Mouse (Mus musculus) hindbrain, embryonic 16.5 days (tissue): ENCODE results near the gene Pfpl. TPM values are rescaled to one million over a fixed set of nuclear protein-coding genes. Genes with fewer than 3 reads are reported as not detected.

Experiments used
- ATAC-seq: fragments of 200-750 bp; cut with Nextera tagmentation; 2 replicates; pipeline ENCODE4 v1.8.0; 2017; ENCODE audit warnings: moderate TSS enrichment, moderate library complexity
- H3K27ac ChIP-seq: fragments of 300-500 bp; sonication (generic); 2 replicates; pipeline ENCODE4 v1.5.1; 2014; ENCODE audit warnings: low read depth, mild to moderate bottlenecking, control low read depth, low read length, moderate library complexity
- H3K27me3 ChIP-seq: fragments of 300-500 bp; sonication (generic); replicated peaks from 2 replicates; pipeline ENCODE4 v1.6.1; 2014; ENCODE audit warnings: low read length; ENCODE audit not compliant: control insufficient read depth, insufficient read depth
- H3K36me3 ChIP-seq: fragments of 300-500 bp; sonication (generic); 2 replicates; pipeline ENCODE4 v1.6.1; 2014; ENCODE audit warnings: mild to moderate bottlenecking, low read length, moderate library complexity, mixed read lengths; ENCODE audit not compliant: control insufficient read depth, insufficient read depth
- H3K4me1 ChIP-seq: fragments of 300-500 bp; sonication (generic); 2 replicates; pipeline ENCODE4 v1.6.1; 2014; ENCODE audit warnings: low read depth, low read length; ENCODE audit not compliant: control insufficient read depth, insufficient read depth
- H3K4me2 ChIP-seq: fragments of 300-500 bp; sonication (generic); 2 replicates; pipeline ENCODE4 v1.6.1; 2014; ENCODE audit warnings: mild to moderate bottlenecking, low read length, control low read depth, moderate library complexity
- H3K4me3 ChIP-seq: fragments of 300-500 bp; sonication (generic); 2 replicates; pipeline ENCODE4 v1.5.1; 2014; ENCODE audit warnings: mild to moderate bottlenecking, low read length, control low read depth, moderate library complexity
- H3K9ac ChIP-seq: fragments of 300-500 bp; sonication (generic); 2 replicates; pipeline ENCODE4 v1.6.1; 2014; ENCODE audit warnings: low read depth, mild to moderate bottlenecking, control low read depth, low read length, moderate library complexity
- H3K9me3 ChIP-seq: fragments of 300-500 bp; sonication (generic); 2 replicates; pipeline ENCODE4 v1.6.1; 2014; ENCODE audit warnings: mild to moderate bottlenecking, low read length, moderate library complexity; ENCODE audit not compliant: control insufficient read depth
- WGBS: fragments of 180-500 bp; shearing (Covaris S2); extraction: QIAGEN DNeasy Blood & Tissue Kit; methylation state at CpG from one replicate; pipeline ENCODE4 v1.1.7; 2014; 5-methylcytosine and 5-hydroxymethylcytosine counted together
- polyA plus RNA-seq: library from polyadenylated mRNA; unstranded; fragments of >200 nt; fragmentation: Nextera tagmentation; extraction: Ambion mirVana; gene quantifications from 2 replicates; pipeline ENCODE4 v1.2.1, GENCODE M21; 2015

Gene Pfpl
- polyA plus RNA-seq, 1 experiment from 2014 or later: not detected

- H3K9ac ChIP-seq: no peak overlapping the region
- WGBS: 70% methylated on average over 7 of the region's 7 CpGs
- no peak overlapping the region for H3K4me2 ChIP-seq
- H3K9me3 ChIP-seq: no peaks in the 10 kb centered on the region
- no peak overlapping the region for H3K4me3 ChIP-seq
- H3K4me1 ChIP-seq: no peaks in the 10 kb centered on the region
- H3K36me3 ChIP-seq: peaks cover 6% of the 10 kb centered on the region
- no peak for ATAC-seq
- H3K27me3 ChIP-seq: no peaks in the 10 kb centered on the region
- no peak overlapping the region for H3K27ac ChIP-seq
Measured at GRCm38 (mm10) chr19:12462851-12463721, 35.4 kb downstream of the Pfpl start.

GRCm38 (mm10) chr19:12463722-12464035 is 36.0 kb downstream of the Pfpl start:
- no peak for ATAC-seq
- H3K27ac ChIP-seq: no peak overlapping the region
- 46% methylated on average over 1 of the region's 1 CpGs for WGBS
- no peak overlapping the region for H3K4me2 ChIP-seq
- no peak overlapping the region for H3K4me3 ChIP-seq
- H3K9me3 ChIP-seq: no peaks in the 10 kb centered on the region
- no peak overlapping the region for H3K9ac ChIP-seq
- H3K27me3 ChIP-seq: no peaks in the 10 kb centered on the region
- H3K36me3 ChIP-seq: peaks cover 11% of the 10 kb centered on the region
- no peaks in the 10 kb centered on the region for H3K4me1 ChIP-seq

- ATAC-seq: no peak
- Histone ChIP-seq H3K4me2 (no peak overlapping the region), H3K27ac (no peak overlapping the region), H3K9ac (no peak overlapping the region), H3K4me3 (no peak overlapping the region), H3K4me1 (no peaks in the 10 kb centered on the region), H3K9me3 (no peaks in the 10 kb centered on the region), H3K27me3 (no peaks in the 10 kb centered on the region), H3K36me3 (peaks cover 15% of the 10 kb centered on the region)
- 78% methylated on average over 5 of the region's 5 CpGs for WGBS
Measured at GRCm38 (mm10) chr19:12464127-12464526, 36.4 kb downstream of the Pfpl start.

- H3K27ac ChIP-seq: no peak overlapping the region
- WGBS: 84% methylated on average over 4 of the region's 4 CpGs
- no peak overlapping the region for H3K4me3 ChIP-seq
- peaks cover 15% of the 10 kb centered on the region for H3K36me3 ChIP-seq
- no peak overlapping the region for H3K9ac ChIP-seq
- H3K27me3 ChIP-seq: no peaks in the 10 kb centered on the region
- H3K4me2 ChIP-seq: no peak overlapping the region
- ATAC-seq: no peak
- no peaks in the 10 kb centered on the region for H3K9me3 ChIP-seq
- no peaks in the 10 kb centered on the region for H3K4me1 ChIP-seq
Measured at GRCm38 (mm10) chr19:12464674-12465073, 37.0 kb downstream of the Pfpl start.

GRCm38 (mm10) chr19:12465530-12466144 is 37.9 kb downstream of the Pfpl start:
- 0 out of 2 replicates have a peak, but pooled peaks have one; percentile 32 for ATAC-seq
- no peak overlapping the region for H3K27ac ChIP-seq
- H3K9me3 ChIP-seq: no peaks in the 10 kb centered on the region
- WGBS: 91% methylated on average over 10 of the region's 10 CpGs
- no peaks in the 10 kb centered on the region for H3K27me3 ChIP-seq
- no peak overlapping the region for H3K4me3 ChIP-seq
- H3K4me2 ChIP-seq: no peak overlapping the region
- no peak overlapping the region for H3K9ac ChIP-seq
- no peaks in the 10 kb centered on the region for H3K4me1 ChIP-seq
- H3K36me3 ChIP-seq: peaks cover 15% of the 10 kb centered on the region

- Histone ChIP-seq H3K9ac (no peak overlapping the region), H3K27ac (peak overlapping the region; percentile 8; the same call in 1 of the 2 replicates), H3K4me3 (no peak overlapping the region), H3K9me3 (no peaks in the 10 kb centered on the region), H3K4me2 (no peak overlapping the region), H3K36me3 (peaks cover 15% of the 10 kb centered on the region), H3K4me1 (no peaks in the 10 kb centered on the region), H3K27me3 (no peaks in the 10 kb centered on the region)
- peak; percentile 50; the same call in 1 of the 2 replicates for ATAC-seq
- 28% methylated on average over 7 of the region's 7 CpGs for WGBS
Measured at GRCm38 (mm10) chr19:12466204-12466603, 38.5 kb downstream of the Pfpl start.

- H3K4me1 ChIP-seq: no peaks in the 10 kb centered on the region
- no peak overlapping the region for H3K27ac ChIP-seq
- no peaks in the 10 kb centered on the region for H3K9me3 ChIP-seq
- H3K9ac ChIP-seq: no peak overlapping the region
- ATAC-seq: no peak
- WGBS: 79% methylated on average over 5 of the region's 5 CpGs
- H3K36me3 ChIP-seq: peaks cover 15% of the 10 kb centered on the region
- no peak overlapping the region for H3K4me2 ChIP-seq
- H3K4me3 ChIP-seq: no peak overlapping the region
- H3K27me3 ChIP-seq: no peaks in the 10 kb centered on the region
Measured at GRCm38 (mm10) chr19:12467436-12467835, 39.7 kb downstream of the Pfpl start.

GRCm38 (mm10) chr19:12471866-12472265 is 44.2 kb downstream of the Pfpl start:
- H3K9ac ChIP-seq: no peak overlapping the region
- no peaks in the 10 kb centered on the region for H3K9me3 ChIP-seq
- ATAC-seq: no peak
- peaks cover 14% of the 10 kb centered on the region for H3K36me3 ChIP-seq
- 61% methylated on average over 3 of the region's 3 CpGs for WGBS
- no peak overlapping the region for H3K27ac ChIP-seq
- H3K27me3 ChIP-seq: no peaks in the 10 kb centered on the region
- H3K4me3 ChIP-seq: no peak overlapping the region
- H3K4me1 ChIP-seq: peaks cover 8% of the 10 kb centered on the region
- H3K4me2 ChIP-seq: no peak overlapping the region

GRCm38 (mm10) chr19:12472381-12472976 is 44.8 kb downstream of the Pfpl start:
- no peaks in the 10 kb centered on the region for H3K9me3 ChIP-seq
- no peak overlapping the region for H3K4me3 ChIP-seq
- peaks cover 11% of the 10 kb centered on the region for H3K36me3 ChIP-seq
- H3K27ac ChIP-seq: no peak overlapping the region
- no peaks in the 10 kb centered on the region for H3K27me3 ChIP-seq
- H3K4me2 ChIP-seq: no peak overlapping the region
- peaks cover 8% of the 10 kb centered on the region for H3K4me1 ChIP-seq
- ATAC-seq: no peak
- no peak overlapping the region for H3K9ac ChIP-seq
- WGBS: 87% methylated on average over 5 of the region's 5 CpGs
